Mouse (Mus musculus) myocyte (in vitro differentiated cells): Measurements from ENCODE around the gene Tbc1d17. TPM values are rescaled to one million over a fixed set of nuclear protein-coding genes. Genes with fewer than 3 reads are reported as not detected.

Experiments used
- H3K27me3 ChIP-seq: one replicate; pipeline ENCODE4 v1.6.1; 2011; ENCODE audit not compliant: control insufficient read depth, insufficient read depth, insufficient read length
- H3K36me3 ChIP-seq: one replicate; pipeline ENCODE4 v1.6.1; 2011; ENCODE audit not compliant: control insufficient read depth, insufficient read depth
- H3K4me2 ChIP-seq: one replicate; pipeline ENCODE4 v1.6.1; 2011; ENCODE audit warnings: low read depth, control low read depth
- H3K4me3 ChIP-seq: one replicate; pipeline ENCODE4 v1.5.1; 2011; ENCODE audit warnings: mild to moderate bottlenecking, control low read depth, moderate library complexity
- H3K79me2 ChIP-seq: one replicate; pipeline ENCODE4 v1.6.1; 2011; ENCODE audit not compliant: control insufficient read depth, insufficient read depth
- H3ac ChIP-seq: one replicate; pipeline ENCODE4 v1.6.1; 2011; ENCODE audit not compliant: control insufficient read depth, insufficient read length
- CEBPB ChIP-seq: IDR thresholded peaks from 2 replicates; pipeline ENCODE4 v1.6.1; 2011; ENCODE audit warnings: mild to moderate bottlenecking, moderate library complexity; ENCODE audit not compliant: poor library complexity, insufficient read depth, severe bottlenecking
- E2F4 ChIP-seq: IDR thresholded peaks from one replicate; pipeline ENCODE4 v1.6.1; 2011; ENCODE audit warnings: mild to moderate bottlenecking, control low read depth, moderate library complexity; ENCODE audit not compliant: insufficient read depth
- MAX ChIP-seq: IDR thresholded peaks from one replicate; pipeline ENCODE4 v1.6.1; 2011; ENCODE audit warnings: low read depth, mild to moderate bottlenecking, control low read depth
- MYOD1 ChIP-seq, 3 experiments: IDR thresholded peaks; one replicate each; pipeline ENCODE4 v1.6.1; 2011; ENCODE audit warnings: control low read depth in 2 of 3, low read depth in 2 of 3, mild to moderate bottlenecking in 2 of 3, moderate library complexity in 1 of 3; ENCODE audit not compliant: insufficient read length in 2 of 3, control insufficient read depth in 1 of 3
- MYOG ChIP-seq, 3 experiments: IDR thresholded peaks; one replicate each; pipeline ENCODE4 v1.6.1; 2011; ENCODE audit warnings: control low read depth in 2 of 3, low read depth in 2 of 3, mild to moderate bottlenecking in 2 of 3; ENCODE audit not compliant: insufficient read length in 2 of 3, control insufficient read depth in 1 of 3, insufficient read depth in 1 of 3
- POLR2A ChIP-seq: IDR thresholded peaks from one replicate; pipeline ENCODE4 v1.6.1; 2011; ENCODE audit warnings: low read depth, mild to moderate bottlenecking, control low read depth, moderate library complexity; ENCODE audit not compliant: insufficient read length
- POLR2AphosphoS2 ChIP-seq: IDR thresholded peaks from one replicate; pipeline ENCODE4 v1.6.1; 2011; ENCODE audit warnings: low read depth, control low read depth; ENCODE audit not compliant: insufficient read length
- REST ChIP-seq: IDR thresholded peaks from one replicate; pipeline ENCODE4 v1.6.1; 2011; ENCODE audit warnings: mild to moderate bottlenecking, control low read depth, moderate library complexity; ENCODE audit not compliant: insufficient read depth, insufficient read length
- SRF ChIP-seq: IDR thresholded peaks from one replicate; pipeline ENCODE4 v1.6.1; 2011; ENCODE audit warnings: low read depth; ENCODE audit not compliant: control insufficient read depth, insufficient read length
- TCF12 ChIP-seq: IDR thresholded peaks from one replicate; pipeline ENCODE4 v1.6.1; 2011; ENCODE audit warnings: mild to moderate bottlenecking, control low read depth; ENCODE audit not compliant: poor library complexity, insufficient read depth, severe bottlenecking
- TCF3 ChIP-seq: IDR thresholded peaks from one replicate; pipeline ENCODE4 v1.6.1; 2011; ENCODE audit warnings: low read depth, control low read depth; ENCODE audit not compliant: insufficient read length
- USF1 ChIP-seq: IDR thresholded peaks from one replicate; pipeline ENCODE4 v1.6.1; 2011; ENCODE audit warnings: low read depth, mild to moderate bottlenecking, control low read depth, moderate library complexity
- polyA plus RNA-seq: library from polyadenylated mRNA; unstranded; fragments of >200 nt; fragmentation: generic; extraction: Trizol; gene quantifications from one replicate; pipeline ENCODE4 v1.2.1, GENCODE M21; 2012; ENCODE audit warnings: missing spikeins

Gene Tbc1d17
- polyA plus RNA-seq, 1 experiment = 53.8 TPM

DNA sequence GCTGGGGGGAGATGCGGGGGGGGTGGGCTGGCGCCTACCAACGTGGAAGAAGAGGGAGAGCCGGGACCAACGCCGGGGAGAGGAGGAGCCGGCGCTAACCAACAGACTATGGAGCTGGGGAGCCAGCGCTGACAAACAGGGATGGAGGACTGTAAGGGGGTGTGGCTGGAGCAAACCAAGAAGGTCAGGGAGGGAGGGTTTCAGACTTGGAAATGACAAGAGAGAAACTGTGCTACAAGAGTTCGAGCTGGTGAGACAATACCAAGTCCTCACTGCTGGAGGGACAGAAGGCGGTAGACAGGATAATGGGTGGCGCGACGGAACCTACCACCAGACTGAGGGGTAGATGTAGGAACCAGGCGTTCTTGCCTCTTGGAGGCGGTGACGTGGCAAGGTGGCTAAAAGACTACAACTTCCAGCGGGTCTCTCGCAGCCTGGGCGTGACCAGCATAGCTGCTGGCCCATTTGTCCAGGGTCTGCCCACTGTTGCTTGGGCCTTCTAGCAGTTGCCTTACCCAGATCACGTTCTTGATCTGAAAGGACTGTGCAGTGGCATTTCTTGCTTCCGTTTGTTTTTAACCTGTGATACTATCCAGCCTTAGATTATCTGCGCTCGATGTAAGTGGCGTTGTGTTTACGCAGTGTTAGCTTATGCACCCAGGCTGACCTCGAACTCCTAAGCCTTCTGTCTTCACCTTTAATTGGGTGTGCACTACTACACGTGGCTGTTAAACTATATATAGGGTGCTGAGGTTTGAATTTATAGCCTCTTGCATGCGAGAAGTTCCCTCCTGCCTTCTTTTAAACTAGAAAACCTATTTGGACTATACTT, 21.0 kb upstream of the Tbc1d17 start, which contains the start of gene Ptov1:
Gene Ptov1 (minus strand): TSS at position 92 of the 832 bp plus-strand sequence.
- H3K4me3 ChIP-seq = peak within 1 kb of the TSS; percentile 19

DNA sequence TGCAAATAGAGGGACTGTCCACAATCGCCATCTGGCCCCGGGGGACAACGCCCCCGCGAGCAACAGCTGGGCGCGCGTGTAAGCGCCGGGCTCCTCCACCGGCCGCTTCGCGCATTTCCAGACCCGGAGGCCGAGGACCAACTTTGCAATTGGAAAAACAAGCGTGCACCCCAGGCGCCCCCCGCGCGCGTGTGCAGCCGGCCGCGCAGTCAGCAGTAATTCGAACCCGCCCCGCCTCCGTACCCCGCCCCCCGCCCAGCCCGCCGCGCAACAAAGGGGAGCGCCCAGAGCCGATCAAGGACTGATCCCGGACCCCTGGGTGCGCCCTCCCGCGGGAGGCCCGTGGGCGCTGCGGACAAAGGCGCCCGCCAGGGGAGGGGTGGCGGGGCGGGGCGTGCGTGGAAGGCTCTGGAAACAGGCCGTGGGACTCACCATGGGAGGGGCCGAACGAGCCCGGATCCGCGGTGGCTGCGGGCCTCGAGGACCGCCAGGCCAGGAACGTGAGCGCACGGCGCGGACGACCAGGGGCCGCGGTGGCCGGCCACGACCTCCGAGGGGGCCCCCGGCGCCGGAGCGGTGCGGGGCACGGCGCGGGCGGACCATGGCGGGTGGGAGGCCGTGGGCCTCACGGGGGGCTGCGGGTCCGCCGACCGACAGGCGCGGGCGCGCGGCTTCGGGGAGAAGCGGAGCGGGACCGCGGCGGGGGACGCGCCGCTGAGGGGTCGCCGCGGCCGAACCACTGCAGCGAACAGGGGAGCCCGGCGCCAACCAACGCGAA, 20.2 kb upstream of the Tbc1d17 start:
- TF ChIP-seq USF1 (no peak), MYOD1 (IDR thresholded peaks at IDR 0.05; ENCODE audit: control insufficient read depth in 1 of 3, insufficient read length in 2 of 3, low read depth in 2 of 3) (peak in 2 of 3 experiments; percentile 42 to 87), MAX (no peak), MYOG (IDR thresholded peaks at IDR 0.05; ENCODE audit: control insufficient read depth in 1 of 3, insufficient read depth in 1 of 3, insufficient read length in 2 of 3, low read depth in 2 of 3) (peak; percentile 37 to 88 (median 83)), POLR2A (peak; percentile 31)
- Histone ChIP-seq H3K79me2 (peaks cover 44% of the 10 kb centered on the region), H3K27me3 (no peaks in the 10 kb centered on the region), H3K4me3 (peak overlapping the region; percentile 19), H3K36me3 (no peaks in the 10 kb centered on the region), H3K4me2 (peak overlapping the region; percentile 92), H3ac (peak overlapping the region; percentile 77)

More for the DNA sequence above, 21.0 kb upstream of the Tbc1d17 start, which contains the start of gene Ptov1:
- Histone ChIP-seq H3K4me2 (peak within 1 kb of the TSS; percentile 92), H3K79me2 (peaks cover 37% of the 10 kb centered on the region), H3K36me3 (no peaks in the 10 kb centered on the region), H3ac (peak within 1 kb of the TSS; percentile 77), H3K27me3 (no peaks in the 10 kb centered on the region)
- no peak for TF ChIP-seq E2F4
- TF ChIP-seq POLR2A = peak; percentile 60
- no peak for TF ChIP-seq CEBPB
- no peak for TF ChIP-seq TCF3
- TF ChIP-seq POLR2AphosphoS2 = peak; percentile 91
- TF ChIP-seq MYOD1 (IDR thresholded peaks at IDR 0.05; ENCODE audit: control insufficient read depth in 1 of 3, insufficient read length in 2 of 3, low read depth in 2 of 3) = peak in 1 of 3 experiments; percentile 7
- no peak for TF ChIP-seq REST
- no peak for TF ChIP-seq SRF
- no peak for TF ChIP-seq MAX
- TF ChIP-seq MYOG (IDR thresholded peaks at IDR 0.05; ENCODE audit: control insufficient read depth in 1 of 3, insufficient read depth in 1 of 3, insufficient read length in 2 of 3, low read depth in 2 of 3) = peak in 1 of 3 experiments; percentile 14
- no peak for TF ChIP-seq TCF12
- no peak for TF ChIP-seq USF1

DNA sequence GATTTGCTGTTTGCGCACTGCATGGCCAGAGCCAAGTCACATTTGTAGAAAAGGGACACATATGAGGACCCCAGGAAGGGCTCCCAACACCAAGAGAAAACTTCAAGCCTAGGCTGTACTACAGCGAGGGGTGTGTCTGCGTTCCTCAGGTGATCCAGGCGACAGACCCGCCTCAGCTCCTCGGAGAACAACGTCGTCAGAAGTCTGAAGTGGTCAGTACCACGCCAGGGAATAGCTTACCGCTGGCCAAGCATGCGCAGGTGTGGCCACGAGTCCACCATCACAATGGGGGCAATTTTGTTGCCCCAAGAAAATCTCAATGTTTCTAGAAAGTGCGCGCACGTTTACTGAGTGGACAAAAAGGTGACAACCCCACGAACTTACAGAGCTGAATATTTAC, 19.6 kb upstream of the Tbc1d17 start:
- Histone ChIP-seq H3K79me2 (peaks cover 49% of the 10 kb centered on the region), H3ac (peak overlapping the region; percentile 77), H3K4me2 (peak overlapping the region; percentile 92), H3K27me3 (no peaks in the 10 kb centered on the region), H3K36me3 (no peaks in the 10 kb centered on the region), H3K4me3 (peak overlapping the region; percentile 19)
- no peak for TF ChIP-seq MYOD1 (IDR thresholded peaks at IDR 0.05; ENCODE audit: control insufficient read depth in 1 of 3, insufficient read length in 2 of 3, low read depth in 2 of 3)
- TF ChIP-seq CEBPB = no peak
- TF ChIP-seq MAX = no peak
- TF ChIP-seq TCF12 = no peak
- TF ChIP-seq TCF3 = no peak
- no peak for TF ChIP-seq REST
- TF ChIP-seq POLR2A = no peak
- no peak for TF ChIP-seq SRF
- no peak for TF ChIP-seq MYOG (IDR thresholded peaks at IDR 0.05; ENCODE audit: control insufficient read depth in 1 of 3, insufficient read depth in 1 of 3, insufficient read length in 2 of 3, low read depth in 2 of 3)
- no peak for TF ChIP-seq POLR2AphosphoS2
- TF ChIP-seq USF1 = no peak
- no peak for TF ChIP-seq E2F4

DNA sequence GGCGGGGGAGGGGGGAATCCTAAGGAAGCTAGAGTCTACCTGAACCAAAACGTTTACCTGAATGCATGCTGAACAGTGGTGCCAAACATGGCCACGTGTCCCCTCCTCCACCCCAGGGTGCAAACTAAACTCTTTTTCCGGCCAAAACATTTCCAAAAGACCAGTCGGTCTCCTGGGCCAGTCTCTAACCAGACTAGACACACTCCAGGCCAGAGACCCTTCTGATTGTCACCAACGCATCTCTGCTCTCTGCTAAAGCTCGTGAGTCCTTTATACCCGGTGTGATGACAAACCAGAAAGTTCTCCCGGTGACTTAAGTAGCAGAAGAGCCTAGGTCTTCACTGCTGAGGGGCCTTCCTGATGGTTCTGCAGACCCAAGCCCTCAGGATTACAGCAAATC, 18.9 kb upstream of the Tbc1d17 start:
- TF ChIP-seq MYOD1 (IDR thresholded peaks at IDR 0.05; ENCODE audit: control insufficient read depth in 1 of 3, insufficient read length in 2 of 3, low read depth in 2 of 3) (no peak), USF1 (no peak), SRF (no peak), MYOG (IDR thresholded peaks at IDR 0.05; ENCODE audit: control insufficient read depth in 1 of 3, insufficient read depth in 1 of 3, insufficient read length in 2 of 3, low read depth in 2 of 3) (no peak)
- peaks cover 49% of the 10 kb centered on the region for H3K79me2 ChIP-seq
- no peak overlapping the region for H3ac ChIP-seq
- H3K4me2 ChIP-seq = peak overlapping the region; percentile 92
- no peaks in the 10 kb centered on the region for H3K27me3 ChIP-seq
- peak overlapping the region; percentile 19 for H3K4me3 ChIP-seq
- H3K36me3 ChIP-seq = no peaks in the 10 kb centered on the region
